Mouse (Mus musculus): Measurements from ENCODE around the gene Kcnb1. TPM values are rescaled to one million over a fixed set of nuclear protein-coding genes. Genes with fewer than 3 reads are reported as not detected.

Gene Kcnb1
- polyA plus RNA-seq, 1 experiment from 2014 or later: 0.49 TPM

DNA sequence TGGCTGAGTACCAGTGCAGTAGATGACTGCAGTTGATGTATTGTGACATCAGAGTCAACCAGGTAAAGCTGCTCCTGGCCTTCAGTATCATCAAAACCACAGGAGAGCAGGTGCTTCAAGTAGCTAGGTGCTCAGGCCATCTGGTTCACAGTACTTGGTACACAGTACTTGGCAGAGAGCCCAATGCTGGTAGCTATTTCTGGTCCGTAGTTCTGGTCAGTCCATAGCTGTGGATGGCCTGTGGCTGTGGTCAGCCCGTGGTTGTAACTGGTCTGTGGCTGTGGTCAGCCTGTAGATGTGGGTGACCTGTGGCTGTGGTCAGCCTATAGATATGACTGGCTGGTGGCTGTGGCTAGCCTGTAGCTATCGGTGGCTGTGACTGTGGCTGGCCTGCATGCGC is 95.3 kb downstream of the Kcnb1 start:
- H3K27me3 ChIP-seq (replicated peaks): peaks cover 3% of the 10 kb centered on the region; the same call in 1 of the 2 replicates
- ATAC-seq (ENCODE audit: extremely low read depth, insufficient number of reproducible peaks, low FRiP score, low TSS enrichment): no peak
- no peak overlapping the region for H3K4me2 ChIP-seq
- H3K4me3 ChIP-seq: no peak overlapping the region
- H3K36me3 ChIP-seq: no peaks in the 10 kb centered on the region
- H3K4me1 ChIP-seq: no peaks in the 10 kb centered on the region
- no peak overlapping the region for H3K27ac ChIP-seq (replicated peaks)
- no peak overlapping the region for H3K9ac ChIP-seq
- 65% methylated on average over 4 of the region's 4 CpGs for WGBS
- no peaks in the 10 kb centered on the region for H3K9me3 ChIP-seq

GRCm38 (mm10) chr2:167093171-167093900 is 96.6 kb downstream of the Kcnb1 start:
- Histone ChIP-seq H3K27me3 (replicated peaks) (peaks cover 3% of the 10 kb centered on the region; the same call in 1 of the 2 replicates), H3K9ac (no peak overlapping the region), H3K36me3 (no peaks in the 10 kb centered on the region), H3K4me1 (no peaks in the 10 kb centered on the region), H3K27ac (replicated peaks) (no peak overlapping the region), H3K9me3 (no peaks in the 10 kb centered on the region), H3K4me3 (no peak overlapping the region), H3K4me2 (no peak overlapping the region)
- WGBS: 76% methylated on average over 13 of the region's 13 CpGs
- no peak for ATAC-seq (ENCODE audit: extremely low read depth, insufficient number of reproducible peaks, low FRiP score, low TSS enrichment)

DNA sequence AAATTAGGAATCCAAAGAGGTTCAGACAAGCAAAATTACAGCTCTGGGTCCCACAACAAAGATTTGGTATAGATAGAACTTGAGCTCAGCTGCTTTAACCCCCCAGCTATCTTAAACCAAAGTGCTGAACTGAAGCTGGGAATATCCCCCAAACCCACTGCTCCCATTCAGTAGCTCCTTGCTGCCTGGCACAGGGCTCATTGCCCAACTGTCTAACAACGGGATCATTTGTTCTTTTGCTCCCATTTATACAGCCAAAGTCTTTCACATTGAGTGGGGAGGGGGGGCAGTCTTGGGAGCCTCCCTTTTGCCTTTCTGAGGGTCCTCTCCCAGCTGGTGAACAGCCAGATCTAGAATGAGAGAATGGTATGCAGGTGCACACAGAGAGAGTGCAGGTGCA is 99.7 kb downstream of the Kcnb1 start:
- Histone ChIP-seq H3K36me3 (no peaks in the 10 kb centered on the region), H3K9ac (no peak overlapping the region)
- no peak for ATAC-seq (ENCODE audit: extremely low read depth, insufficient number of reproducible peaks, low FRiP score, low TSS enrichment)

GRCm38 (mm10) chr2:167086836-167087235 is 103.1 kb downstream of the Kcnb1 start:
- H3K4me3 ChIP-seq: no peak overlapping the region
- ATAC-seq (ENCODE audit: extremely low read depth, insufficient number of reproducible peaks, low FRiP score, low TSS enrichment): no peak
- H3K27me3 ChIP-seq (replicated peaks): peaks cover 9% of the 10 kb centered on the region; the same call in 1 of the 2 replicates
- no peak overlapping the region for H3K27ac ChIP-seq (replicated peaks)
- no peaks in the 10 kb centered on the region for H3K36me3 ChIP-seq
- H3K9me3 ChIP-seq: no peaks in the 10 kb centered on the region
- no peak overlapping the region for H3K9ac ChIP-seq
- WGBS: 78% methylated on average over 5 of the region's 5 CpGs
- no peaks in the 10 kb centered on the region for H3K4me1 ChIP-seq
- no peak overlapping the region for H3K4me2 ChIP-seq

More for the DNA sequence above, 99.7 kb downstream of the Kcnb1 start:
- Histone ChIP-seq H3K4me2 (no peak overlapping the region), H3K4me3 (no peak overlapping the region), H3K27ac (replicated peaks) (no peak overlapping the region), H3K9me3 (no peaks in the 10 kb centered on the region), H3K4me1 (no peaks in the 10 kb centered on the region), H3K27me3 (replicated peaks) (peaks cover 9% of the 10 kb centered on the region; the same call in 1 of the 2 replicates)
- 69% methylated on average over 1 of the region's 1 CpGs for WGBS

DNA sequence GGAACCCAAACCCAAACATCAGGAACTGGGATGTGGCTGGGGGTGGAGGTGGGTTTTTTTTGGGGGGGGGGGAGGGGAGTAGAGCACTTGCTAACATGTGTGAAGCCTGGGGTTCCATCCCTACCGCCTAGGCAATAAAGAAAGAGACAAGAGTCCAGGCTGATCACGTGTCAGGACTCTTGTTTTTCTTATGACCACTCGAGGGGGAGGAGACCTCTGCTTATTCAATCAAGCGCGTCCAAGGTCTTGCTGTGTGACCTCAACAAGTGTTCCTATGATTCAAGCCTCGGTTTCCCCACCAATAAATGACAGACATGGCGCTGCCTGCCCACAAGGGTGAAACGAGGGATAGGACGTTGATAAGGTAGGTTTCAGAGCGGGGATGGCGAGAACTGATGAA is 103.9 kb downstream of the Kcnb1 start:
- H3K27ac ChIP-seq (replicated peaks): no peak overlapping the region
- no peak for ATAC-seq (ENCODE audit: extremely low read depth, insufficient number of reproducible peaks, low FRiP score, low TSS enrichment)

DNA sequence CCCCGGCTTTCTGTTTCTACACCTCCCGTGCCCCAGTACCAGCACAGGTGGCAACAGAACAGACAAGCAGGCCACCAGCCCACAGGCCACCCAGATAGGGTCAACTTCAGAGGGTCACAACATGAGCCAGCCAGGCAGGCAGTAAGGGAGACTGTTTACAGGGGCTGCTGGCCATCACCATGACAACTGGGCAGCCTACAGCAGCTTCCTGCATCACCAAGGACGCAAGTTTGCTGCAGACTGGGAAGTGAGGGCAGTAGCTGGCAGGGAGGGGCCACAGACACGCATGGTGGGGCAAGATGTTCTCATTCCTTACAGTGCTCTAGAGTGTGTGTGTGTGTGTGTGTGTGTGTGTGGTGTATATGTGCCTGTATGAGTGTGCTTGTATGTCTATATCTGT is 108.3 kb downstream of the Kcnb1 start:
- Histone ChIP-seq H3K4me3 (no peak overlapping the region), H3K36me3 (no peaks in the 10 kb centered on the region), H3K27me3 (replicated peaks) (peaks cover 13% of the 10 kb centered on the region), H3K9me3 (no peaks in the 10 kb centered on the region), H3K27ac (replicated peaks) (no peak overlapping the region), H3K4me2 (no peak overlapping the region), H3K9ac (peak overlapping the region; percentile 24; the same call in 1 of the 2 replicates), H3K4me1 (peaks cover 22% of the 10 kb centered on the region)
- 18% methylated on average over 4 of the region's 4 CpGs for WGBS
- ATAC-seq (ENCODE audit: extremely low read depth, insufficient number of reproducible peaks, low FRiP score, low TSS enrichment): no peak

More for the DNA sequence above, 103.9 kb downstream of the Kcnb1 start:
- no peak overlapping the region for H3K4me3 ChIP-seq
- 45% methylated on average over 11 of the region's 11 CpGs for WGBS
- peaks cover 9% of the 10 kb centered on the region; the same call in 1 of the 2 replicates for H3K27me3 ChIP-seq (replicated peaks)
- 0 out of 2 replicates have a peak, but pooled peaks cover 4% of the 10 kb centered on the region for H3K4me1 ChIP-seq
- H3K9ac ChIP-seq: no peak overlapping the region
- no peaks in the 10 kb centered on the region for H3K9me3 ChIP-seq
- H3K36me3 ChIP-seq: no peaks in the 10 kb centered on the region
- H3K4me2 ChIP-seq: no peak overlapping the region

DNA sequence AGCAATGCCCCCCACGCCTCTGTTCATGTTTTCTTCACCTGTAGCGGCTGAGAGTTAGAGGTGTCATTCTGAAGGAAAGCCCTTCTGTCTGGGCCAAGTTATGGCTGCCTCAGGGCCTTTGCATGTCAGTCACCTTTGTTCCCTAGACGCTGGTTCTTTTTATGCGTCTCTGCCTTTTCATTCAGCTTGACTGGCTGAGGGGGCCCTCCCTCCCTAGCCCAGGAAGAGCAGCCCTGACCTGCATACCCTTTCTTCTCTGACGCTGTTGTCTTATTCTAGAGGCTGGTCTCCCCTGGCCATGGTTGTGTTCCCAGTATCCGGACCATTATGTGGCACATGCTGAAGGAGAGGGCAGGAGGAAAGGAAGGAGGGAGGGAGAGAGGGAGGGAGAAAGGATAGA is 108.8 kb downstream of the Kcnb1 start:
- Histone ChIP-seq H3K27ac (replicated peaks) (no peak overlapping the region), H3K4me2 (no peak overlapping the region), H3K36me3 (no peaks in the 10 kb centered on the region), H3K27me3 (replicated peaks) (peaks cover 13% of the 10 kb centered on the region), H3K4me1 (peaks cover 22% of the 10 kb centered on the region), H3K9me3 (no peaks in the 10 kb centered on the region), H3K9ac (no peak overlapping the region), H3K4me3 (no peak overlapping the region)
- 67% methylated on average over 6 of the region's 6 CpGs for WGBS
- ATAC-seq (ENCODE audit: extremely low read depth, insufficient number of reproducible peaks, low FRiP score, low TSS enrichment): no peak

DNA sequence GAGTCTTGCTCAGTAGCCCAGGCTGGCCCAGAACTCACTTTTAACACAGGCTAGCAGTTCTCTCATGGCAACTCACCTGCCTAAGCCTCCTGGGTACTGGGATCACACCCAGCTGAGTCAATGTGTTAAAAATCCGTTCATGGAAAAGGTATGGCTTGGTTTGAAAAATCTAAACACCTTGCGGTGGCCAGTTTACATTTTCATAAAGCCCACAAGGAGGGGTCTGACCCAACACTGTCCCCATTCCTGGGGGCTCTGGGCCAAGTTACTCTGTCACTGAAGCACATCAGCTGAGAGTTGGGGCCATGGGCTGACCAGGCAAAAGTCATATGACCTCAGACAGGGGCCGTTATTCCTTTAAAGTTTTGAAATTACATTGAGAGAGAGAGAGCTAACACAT is 109.6 kb downstream of the Kcnb1 start:
- Histone ChIP-seq H3K9me3 (no peaks in the 10 kb centered on the region), H3K9ac (no peak overlapping the region), H3K36me3 (no peaks in the 10 kb centered on the region), H3K27ac (replicated peaks) (no peak overlapping the region), H3K4me2 (no peak overlapping the region), H3K4me1 (peaks cover 22% of the 10 kb centered on the region), H3K4me3 (no peak overlapping the region), H3K27me3 (replicated peaks) (peaks cover 13% of the 10 kb centered on the region)
- no peak for ATAC-seq (ENCODE audit: extremely low read depth, insufficient number of reproducible peaks, low FRiP score, low TSS enrichment)
- 73% methylated on average over 3 of the region's 3 CpGs for WGBS

DNA sequence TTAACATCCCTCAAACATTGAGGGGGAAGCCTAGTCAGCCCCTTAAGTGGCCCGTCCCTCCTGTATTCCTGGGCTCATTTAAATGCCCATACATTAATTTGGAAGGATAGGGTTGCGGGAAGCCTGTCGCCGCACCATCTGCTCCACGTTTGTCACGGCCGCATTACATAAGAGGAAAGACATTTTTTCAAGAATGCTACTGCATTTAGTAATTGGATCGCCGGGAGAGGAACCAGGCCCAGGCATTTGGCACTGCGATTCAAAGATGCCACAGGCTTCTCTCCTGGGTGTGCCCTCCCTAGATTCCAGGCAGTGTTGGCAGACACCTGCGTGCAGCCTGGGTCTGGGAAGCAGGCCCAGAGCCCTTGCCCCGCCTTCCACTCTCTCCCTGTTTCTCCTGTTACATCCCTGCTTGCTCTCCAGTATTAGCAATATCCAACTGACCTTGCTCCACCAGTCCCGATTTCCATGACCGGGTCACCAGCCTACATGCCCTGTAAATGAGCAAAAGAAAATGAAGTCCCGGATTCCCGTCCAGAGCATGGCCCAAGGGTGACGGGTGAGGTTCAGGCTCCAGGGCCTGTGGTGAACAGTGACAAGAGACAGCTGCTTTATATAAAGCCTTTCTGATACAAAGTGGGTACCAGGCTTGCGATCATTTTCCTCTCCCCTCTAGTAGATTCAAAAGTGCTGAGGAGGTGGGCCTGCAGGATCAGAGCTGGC is 110.3 kb downstream of the Kcnb1 start:
- 53% methylated on average over 18 of the region's 18 CpGs for WGBS
- Histone ChIP-seq H3K4me3 (no peak overlapping the region), H3K27ac (replicated peaks) (no peak overlapping the region), H3K9me3 (no peaks in the 10 kb centered on the region), H3K4me1 (peaks cover 22% of the 10 kb centered on the region), H3K27me3 (replicated peaks) (peaks cover 13% of the 10 kb centered on the region), H3K9ac (no peak overlapping the region), H3K36me3 (no peaks in the 10 kb centered on the region), H3K4me2 (no peak overlapping the region)
- ATAC-seq (ENCODE audit: extremely low read depth, insufficient number of reproducible peaks, low FRiP score, low TSS enrichment): no peak

- H3K4me1 ChIP-seq: peaks cover 22% of the 10 kb centered on the region
- H3K9ac ChIP-seq: no peak overlapping the region
- ATAC-seq (ENCODE audit: extremely low read depth, insufficient number of reproducible peaks, low FRiP score, low TSS enrichment): no peak
- H3K27me3 ChIP-seq (replicated peaks): peaks cover 13% of the 10 kb centered on the region
- no peak overlapping the region for H3K27ac ChIP-seq (replicated peaks)
- no peaks in the 10 kb centered on the region for H3K9me3 ChIP-seq
- no peak overlapping the region for H3K4me2 ChIP-seq
- H3K4me3 ChIP-seq: no peak overlapping the region
- WGBS: 43% methylated on average over 9 of the region's 9 CpGs
- H3K36me3 ChIP-seq: no peaks in the 10 kb centered on the region
Observed at GRCm38 (mm10) chr2:167078931-167079495, 110.9 kb downstream of the Kcnb1 start.

GRCm38 (mm10) chr2:167078486-167078885 is 111.5 kb downstream of the Kcnb1 start:
- H3K4me1 ChIP-seq: peaks cover 22% of the 10 kb centered on the region
- WGBS: 29% methylated on average over 7 of the region's 7 CpGs
- H3K4me3 ChIP-seq: no peak overlapping the region
- H3K27ac ChIP-seq (replicated peaks): no peak overlapping the region
- no peak for ATAC-seq (ENCODE audit: extremely low read depth, insufficient number of reproducible peaks, low FRiP score, low TSS enrichment)
- H3K9ac ChIP-seq: no peak overlapping the region; the same call in 1 of the 2 replicates
- no peaks in the 10 kb centered on the region for H3K9me3 ChIP-seq
- H3K36me3 ChIP-seq: no peaks in the 10 kb centered on the region
- H3K4me2 ChIP-seq: no peak overlapping the region
- peaks cover 13% of the 10 kb centered on the region for H3K27me3 ChIP-seq (replicated peaks)
